Mouse (Mus musculus) C2C12 (cell line): ENCODE measurements around the gene Pja2. TPM values are rescaled to one million over a fixed set of nuclear protein-coding genes. Genes with fewer than 3 reads are reported as not detected.
"Not testable (repeated sequence)": the region's sequence is repeated elsewhere in the genome, so short reads cannot be mapped to it uniquely, and the experiment has no call there.

Experiments used
- H3K27me3 ChIP-seq: one replicate; pipeline ENCODE4 v1.6.1; 2011; ENCODE audit not compliant: control insufficient read depth, insufficient read depth, insufficient read length
- H3K36me3 ChIP-seq: one replicate; pipeline ENCODE4 v1.6.1; 2011; ENCODE audit not compliant: control insufficient read depth, insufficient read depth
- H3K4me3 ChIP-seq: one replicate; pipeline ENCODE4 v1.5.1; 2011; ENCODE audit warnings: mild to moderate bottlenecking, control low read depth; ENCODE audit not compliant: poor library complexity, insufficient read depth, severe bottlenecking
- H3K79me2 ChIP-seq: one replicate; pipeline ENCODE4 v1.6.1; 2011; ENCODE audit not compliant: control insufficient read depth, insufficient read depth
- H3K79me3 ChIP-seq: one replicate; pipeline ENCODE4 v1.6.1; 2011; ENCODE audit warnings: low read depth, control low read depth
- H3ac ChIP-seq: one replicate; pipeline ENCODE3; 2011; ENCODE audit warnings: low read depth; ENCODE audit not compliant: control insufficient read depth, insufficient read length
- CEBPB ChIP-seq: IDR thresholded peaks from one replicate; pipeline ENCODE4 v1.6.1; 2011; ENCODE audit warnings: low read depth, mild to moderate bottlenecking, control low read depth, moderate library complexity
- CTCF ChIP-seq: IDR thresholded peaks from one replicate; pipeline ENCODE4 v1.5.1; 2011; ENCODE audit not compliant: control insufficient read depth, insufficient read depth, insufficient read length
- FOSL1 ChIP-seq: IDR thresholded peaks from one replicate; pipeline ENCODE4 v1.8.0; 2011; ENCODE audit warnings: mild to moderate bottlenecking, low read length; ENCODE audit not compliant: poor library complexity, insufficient read depth, severe bottlenecking
- MAX ChIP-seq: IDR thresholded peaks from one replicate; pipeline ENCODE4 v1.6.1; 2011; ENCODE audit warnings: mild to moderate bottlenecking, control low read depth
- MYOD1 ChIP-seq: IDR thresholded peaks from one replicate; pipeline ENCODE4 v1.6.1; 2011; ENCODE audit warnings: low read depth; ENCODE audit not compliant: control insufficient read depth, insufficient read length
- MYOG ChIP-seq: IDR thresholded peaks from one replicate; pipeline ENCODE4 v1.6.1; 2011; ENCODE audit not compliant: control insufficient read depth, insufficient read length; ENCODE audit errors: extremely low read depth
- USF1 ChIP-seq: IDR thresholded peaks from one replicate; pipeline ENCODE4 v1.6.1; 2011; ENCODE audit warnings: low read depth, mild to moderate bottlenecking, control low read depth, moderate library complexity
- polyA plus RNA-seq: library from polyadenylated mRNA; unstranded; fragments of >200 nt; fragmentation: generic; extraction: Trizol; gene quantifications from one replicate; pipeline ENCODE4 v1.2.1, GENCODE M21; 2012; ENCODE audit warnings: missing spikeins

Pja2 gene
- polyA plus RNA-seq, 1 experiment: 16.2 TPM

DNA sequence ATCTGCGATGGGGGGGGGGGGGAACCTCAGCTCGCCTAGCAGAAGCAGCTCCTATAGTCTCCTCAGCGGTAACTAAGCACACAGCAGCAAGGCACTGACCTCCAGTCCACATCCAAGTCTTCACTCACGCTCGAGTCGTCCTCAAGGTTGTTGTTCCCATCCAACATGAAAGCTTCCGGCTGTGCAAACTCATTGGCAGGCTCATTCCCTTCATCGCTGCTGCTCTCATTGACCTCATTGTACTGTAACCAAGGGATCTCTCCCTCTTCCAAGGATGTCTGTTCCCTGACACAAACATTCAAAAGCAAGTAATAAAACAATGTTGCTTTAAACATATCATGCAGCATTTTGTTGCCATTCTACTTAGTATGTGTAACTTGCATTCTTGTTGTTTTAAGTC is 39.0 kb downstream of the Pja2 start:
- Histone ChIP-seq H3K79me2 (no peaks in the 10 kb centered on the region), H3K4me3 (no peak overlapping the region), H3K27me3 (no peaks in the 10 kb centered on the region), H3K36me3 (peaks cover 44% of the 10 kb centered on the region), H3ac (no peak overlapping the region), H3K79me3 (no peaks in the 10 kb centered on the region)
- TF ChIP-seq FOSL1 (no peak), CTCF (no peak), MYOD1 (no peak), CEBPB (no peak), USF1 (no peak)

DNA sequence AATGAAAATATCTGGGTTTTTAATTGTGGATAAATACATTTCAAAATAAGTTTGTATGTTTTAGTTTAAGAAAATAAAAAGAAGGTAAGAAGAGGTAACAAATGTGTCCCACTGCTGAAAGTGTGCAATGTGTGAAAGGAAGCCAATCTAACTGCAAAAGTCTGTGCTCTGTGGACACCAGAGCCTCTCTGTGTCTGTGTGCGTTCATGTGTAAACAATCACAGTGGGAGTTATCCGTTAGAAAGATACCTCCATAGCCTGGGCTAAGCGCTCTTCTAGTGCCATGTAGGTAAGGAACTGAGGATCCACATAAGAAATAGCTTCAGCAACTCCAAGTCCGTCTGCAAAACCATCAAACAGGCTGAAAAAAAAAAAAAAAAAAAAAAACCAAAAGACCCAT is 42.0 kb downstream of the Pja2 start:
- Histone ChIP-seq H3ac (no peak overlapping the region), H3K79me3 (no peaks in the 10 kb centered on the region), H3K36me3 (peaks cover 71% of the 10 kb centered on the region), H3K4me3 (no peak overlapping the region), H3K79me2 (no peaks in the 10 kb centered on the region), H3K27me3 (no peaks in the 10 kb centered on the region)
- no peak for TF ChIP-seq CTCF
- no peak for TF ChIP-seq MYOD1
- no peak for TF ChIP-seq FOSL1
- TF ChIP-seq MYOG: no peak
- no peak for TF ChIP-seq CEBPB
- TF ChIP-seq MAX: no peak
- no peak for TF ChIP-seq USF1

DNA sequence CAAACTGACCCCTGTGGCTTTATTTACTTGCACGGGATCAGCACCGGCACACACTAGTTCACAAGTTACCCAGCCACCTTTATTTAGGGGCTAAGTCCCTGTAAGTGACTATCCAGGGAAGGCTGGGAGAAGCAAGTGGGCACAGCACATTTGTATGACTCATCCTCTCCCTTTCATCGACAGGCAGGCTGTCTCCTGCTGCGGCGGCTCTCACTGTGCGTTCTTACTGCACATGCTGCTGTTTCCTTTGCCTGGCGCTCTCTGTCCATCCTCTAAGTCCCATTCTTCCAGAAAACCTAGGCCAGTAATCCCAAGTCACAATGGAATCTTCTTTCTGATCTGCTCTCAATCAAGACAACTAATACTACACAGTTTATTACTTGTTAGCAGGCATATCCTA is 43.7 kb downstream of the Pja2 start:
- no peaks in the 10 kb centered on the region for H3K79me2 ChIP-seq
- no peak overlapping the region for H3K4me3 ChIP-seq

DNA sequence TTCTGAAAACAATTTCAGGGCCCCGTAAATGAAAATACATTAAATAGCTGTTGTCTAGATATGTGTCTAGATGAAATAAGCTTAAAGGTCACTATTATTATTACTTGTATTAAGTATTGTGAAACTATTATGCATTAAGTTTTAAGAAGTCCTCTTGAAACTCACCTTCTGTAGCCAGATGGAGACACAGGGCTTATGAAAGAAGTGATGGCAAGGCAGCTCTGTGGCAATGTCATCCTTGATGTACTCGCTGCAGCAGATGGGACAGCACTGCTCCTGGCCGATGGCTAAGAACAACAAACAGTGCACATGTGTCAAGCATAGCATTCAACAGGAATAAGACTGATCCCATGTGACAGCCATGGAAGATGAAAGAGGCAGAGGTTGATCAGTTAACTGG is 44.9 kb downstream of the Pja2 start:
- Histone ChIP-seq H3ac (no peak overlapping the region), H3K27me3 (no peaks in the 10 kb centered on the region), H3K4me3 (no peak overlapping the region), H3K79me3 (no peaks in the 10 kb centered on the region), H3K79me2 (no peaks in the 10 kb centered on the region), H3K36me3 (peaks cover 80% of the 10 kb centered on the region)
- no peak for TF ChIP-seq FOSL1
- no peak for TF ChIP-seq MAX
- no peak for TF ChIP-seq CTCF
- TF ChIP-seq CEBPB: no peak
- TF ChIP-seq MYOD1: no peak
- no peak for TF ChIP-seq USF1
- TF ChIP-seq MYOG: no peak

More for the DNA sequence above, 43.7 kb downstream of the Pja2 start:
- Histone ChIP-seq H3K36me3 (peaks cover 80% of the 10 kb centered on the region), H3ac (no peak overlapping the region), H3K79me3 (no peaks in the 10 kb centered on the region), H3K27me3 (no peaks in the 10 kb centered on the region)
- no peak for TF ChIP-seq CTCF
- TF ChIP-seq MYOD1: no peak
- no peak for TF ChIP-seq MAX
- no peak for TF ChIP-seq USF1
- no peak for TF ChIP-seq FOSL1
- TF ChIP-seq CEBPB: no peak
- no peak for TF ChIP-seq MYOG

DNA sequence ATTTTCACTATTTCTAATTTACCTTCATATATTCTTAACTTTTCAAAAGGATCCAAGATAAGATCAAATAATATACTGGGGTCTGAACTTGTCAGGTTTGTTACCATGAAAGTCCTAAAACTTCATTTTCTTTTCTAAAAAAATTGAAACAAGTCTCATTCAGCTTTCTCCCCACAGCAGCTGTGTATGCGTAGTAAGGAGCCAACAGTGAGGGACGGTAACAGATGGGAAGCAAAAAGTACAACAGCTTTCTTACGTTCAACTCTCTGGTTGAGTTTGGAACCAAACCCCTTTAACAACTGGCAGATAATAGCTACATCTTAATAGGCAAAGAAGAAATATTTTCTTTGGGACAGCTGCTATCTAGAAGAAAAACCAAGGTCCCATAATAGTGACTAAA is 50.3 kb downstream of the Pja2 start:
- H3K4me3 ChIP-seq, H3ac ChIP-seq, H3K79me3 ChIP-seq, H3K27me3 ChIP-seq, H3K79me2 ChIP-seq: not testable (repeated sequence)
- peaks cover 61% of the 10 kb centered on the region for H3K36me3 ChIP-seq

DNA sequence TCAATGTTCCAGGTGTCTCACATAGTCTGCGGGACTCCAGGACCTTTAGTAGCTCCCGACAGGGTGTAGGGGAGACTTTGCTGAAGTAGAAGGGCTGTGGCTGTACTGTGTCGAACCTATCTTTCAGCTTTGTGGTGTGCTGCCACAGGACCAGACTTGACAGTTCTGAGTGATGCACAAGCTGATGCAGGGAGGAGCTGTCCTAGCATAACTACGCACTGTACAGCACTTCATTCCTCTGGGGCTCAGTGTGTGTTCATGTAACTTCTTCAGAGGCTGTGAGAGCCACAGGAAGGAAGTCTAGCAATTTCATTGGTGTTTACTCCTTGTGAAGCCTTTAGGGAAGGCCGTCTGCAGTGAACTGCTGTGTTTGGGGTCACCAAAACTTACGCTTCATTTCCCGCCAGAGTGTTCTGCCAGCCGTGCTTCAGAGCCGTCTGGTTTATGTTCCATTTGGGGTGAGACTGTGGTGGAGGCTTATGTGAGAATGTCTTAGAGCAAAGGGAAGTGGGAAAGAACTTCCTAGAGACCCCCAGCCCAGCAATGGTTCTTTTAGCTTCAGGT is 54.0 kb downstream of the Pja2 start:
- TF ChIP-seq MYOD1 (no peak), CEBPB (no peak)
- Histone ChIP-seq H3ac (no peak overlapping the region), H3K36me3 (peaks cover 27% of the 10 kb centered on the region), H3K4me3 (no peak overlapping the region), H3K79me3 (no peaks in the 10 kb centered on the region), H3K27me3 (no peaks in the 10 kb centered on the region), H3K79me2 (no peaks in the 10 kb centered on the region)
